Mouse (Mus musculus) macrophage (primary cell): ENCODE measurements around the gene Vdac2. TPM values are rescaled to one million over a fixed set of nuclear protein-coding genes. Genes with fewer than 3 reads are reported as not detected.
A peak's percentile ranks its signal among the peaks of the same experiment; 100 is the strongest.

ENCODE experiments used
- H3K27ac ChIP-seq: fragments of 350-480 bp; formaldehyde crosslinking; 2 replicates; pipeline ENCODE4 v1.9.0; 2021
- H3K36me3 ChIP-seq: fragments of 350-480 bp; formaldehyde crosslinking; 2 replicates; pipeline ENCODE4 v1.9.0; 2021; ENCODE audit errors: inconsistent target
- H3K4me3 ChIP-seq: fragments of 350-480 bp; formaldehyde crosslinking; 2 replicates; pipeline ENCODE4 v1.9.0; 2021; ENCODE audit errors: inconsistent target
- H3K79me2 ChIP-seq: fragments of 350-480 bp; formaldehyde crosslinking; 2 replicates; pipeline ENCODE4 v1.9.0; 2021; ENCODE audit errors: inconsistent target
- WGBS: methylation state at CpG from one replicate; pipeline ENCODE4 v1.1.7; 2026; ENCODE audit warnings: inconsistent platforms; ENCODE audit not compliant: missing documents; 5-methylcytosine and 5-hydroxymethylcytosine counted together
- polyA plus RNA-seq: library from polyadenylated mRNA; stranded (reverse); fragments of 250-400 nt; gene quantifications from 3 replicates; pipeline ENCODE4 v1.2.4, GENCODE M21; 2018; ENCODE audit warnings: inconsistent platforms

Gene Vdac2
- polyA plus RNA-seq, 1 experiment from 2014 or later, result 425 TPM

GRCm38 (mm10) chr14:21851996-21852791 lies 27.2 kb downstream of the Vdac2 start:
- H3K4me3 ChIP-seq, result no peak overlapping the region
- WGBS, result 40% methylated on average over 16 of the region's 16 CpGs
- H3K79me2 ChIP-seq, result peaks cover 4% of the 10 kb centered on the region; the same call in 1 of the 2 replicates
- no peaks in the 10 kb centered on the region for H3K36me3 ChIP-seq
- H3K27ac ChIP-seq, result no peak overlapping the region

- H3K36me3 ChIP-seq, result no peaks in the 10 kb centered on the region
- H3K79me2 ChIP-seq, result no peaks in the 10 kb centered on the region
- no peak overlapping the region for H3K27ac ChIP-seq
- no peak overlapping the region for H3K4me3 ChIP-seq
- WGBS, result 4% methylated on average over 17 of the region's 17 CpGs
Observed at GRCm38 (mm10) chr14:21853456-21854109, 28.5 kb downstream of the Vdac2 start.

- Histone ChIP-seq H3K79me2 (no peaks in the 10 kb centered on the region), H3K4me3 (no peak overlapping the region), H3K27ac (no peak overlapping the region), H3K36me3 (no peaks in the 10 kb centered on the region)
- WGBS, result 67% methylated on average over 9 of the region's 9 CpGs
Observed at GRCm38 (mm10) chr14:21854271-21854670, 29.2 kb downstream of the Vdac2 start.

GRCm38 (mm10) chr14:21855961-21856360 lies 30.9 kb downstream of the Vdac2 start:
- Histone ChIP-seq H3K79me2 (no peaks in the 10 kb centered on the region), H3K36me3 (no peaks in the 10 kb centered on the region), H3K4me3 (no peak overlapping the region), H3K27ac (no peak overlapping the region)
- 88% methylated on average over 3 of the region's 3 CpGs for WGBS

GRCm38 (mm10) chr14:21856886-21857285 lies 31.8 kb downstream of the Vdac2 start:
- 100% methylated on average over 9 of the region's 14 CpGs for WGBS
- no peak overlapping the region for H3K4me3 ChIP-seq
- H3K79me2 ChIP-seq, result no peaks in the 10 kb centered on the region
- no peaks in the 10 kb centered on the region for H3K36me3 ChIP-seq
- H3K27ac ChIP-seq, result no peak overlapping the region

GRCm38 (mm10) chr14:21866291-21866690 lies 41.3 kb downstream of the Vdac2 start:
- Histone ChIP-seq H3K4me3 (no peak overlapping the region), H3K27ac (no peak overlapping the region), H3K79me2 (no peaks in the 10 kb centered on the region), H3K36me3 (no peaks in the 10 kb centered on the region)
- 89% methylated on average over 7 of the region's 7 CpGs for WGBS

GRCm38 (mm10) chr14:21866816-21867215 lies 41.8 kb downstream of the Vdac2 start:
- no peaks in the 10 kb centered on the region for H3K79me2 ChIP-seq
- H3K36me3 ChIP-seq, result no peaks in the 10 kb centered on the region
- H3K4me3 ChIP-seq, result no peak overlapping the region
- 93% methylated on average over 7 of the region's 7 CpGs for WGBS
- H3K27ac ChIP-seq, result no peak overlapping the region

- no peak overlapping the region for H3K4me3 ChIP-seq
- H3K36me3 ChIP-seq, result no peaks in the 10 kb centered on the region
- H3K27ac ChIP-seq, result peak overlapping the region; percentile 71
- H3K79me2 ChIP-seq, result no peaks in the 10 kb centered on the region
- WGBS, result 27% methylated on average over 2 of the region's 2 CpGs
Observed at GRCm38 (mm10) chr14:21890430-21890829, 65.4 kb downstream of the Vdac2 start.

- 75% methylated on average over 13 of the region's 15 CpGs for WGBS
- Histone ChIP-seq H3K27ac (no peak overlapping the region), H3K79me2 (no peaks in the 10 kb centered on the region), H3K36me3 (no peaks in the 10 kb centered on the region), H3K4me3 (no peak overlapping the region)
Observed at GRCm38 (mm10) chr14:21891581-21892340, 66.7 kb downstream of the Vdac2 start.

GRCm38 (mm10) chr14:21892341-21892659 lies 67.3 kb downstream of the Vdac2 start:
- H3K4me3 ChIP-seq, result no peak overlapping the region
- H3K79me2 ChIP-seq, result no peaks in the 10 kb centered on the region
- 96% methylated on average over 6 of the region's 6 CpGs for WGBS
- H3K27ac ChIP-seq, result no peak overlapping the region
- H3K36me3 ChIP-seq, result no peaks in the 10 kb centered on the region

Other genes with a start within 250 kb of the Vdac2 start
- gene Dupd1, start 110.7 kb upstream of the Vdac2 start, polyA plus RNA-seq, result not detected in 3 replicates
- 21.8 to 35.5 TPM (median 29.3 TPM) in 3 replicates for gene Samd8, start 74.7 kb upstream of the Vdac2 start, polyA plus RNA-seq
- 0.35 to 1.4 TPM (median 0.57 TPM) in 3 replicates for gene Dusp13, start 74.1 kb upstream of the Vdac2 start, polyA plus RNA-seq
- gene Comtd1, start 23.7 kb downstream of the Vdac2 start, polyA plus RNA-seq, result 7.5 to 38.3 TPM (median 24.5 TPM) in 3 replicates
- gene Zfp503, start 164.4 kb downstream of the Vdac2 start, polyA plus RNA-seq, result 0.62 to 1.4 TPM (median 0.96 TPM) in 3 replicates
- gene Lrmda, start 194.5 kb downstream of the Vdac2 start, polyA plus RNA-seq, result 18.1 to 23.7 TPM (median 19.6 TPM) in 3 replicates